Mouse (Mus musculus) adrenal gland (tissue): ENCODE results near the gene Vapb.

Experiments used
- intact Hi-C: fragments of 180-260 bp; cut with DNase I; formaldehyde crosslinking; loops from one replicate; pipeline ENCODE4 v1.15.1; 2025

Gene Vapb

GRCm38 (mm10) chr2:173784884-173785283 lies 47.6 kb downstream of the Vapb start:
- intact Hi-C loops = loop anchor here (10.0 kb wide), 1 partner anchor 200 kb away; no protein-coding TSS in a partner anchor

GRCm38 (mm10) chr2:173789945-173790804 lies 52.9 kb downstream of the Vapb start:
- intact Hi-C loops = loop anchor here (10.0 kb wide), 1 partner anchor 205 kb away; no protein-coding TSS in a partner anchor

DNA sequence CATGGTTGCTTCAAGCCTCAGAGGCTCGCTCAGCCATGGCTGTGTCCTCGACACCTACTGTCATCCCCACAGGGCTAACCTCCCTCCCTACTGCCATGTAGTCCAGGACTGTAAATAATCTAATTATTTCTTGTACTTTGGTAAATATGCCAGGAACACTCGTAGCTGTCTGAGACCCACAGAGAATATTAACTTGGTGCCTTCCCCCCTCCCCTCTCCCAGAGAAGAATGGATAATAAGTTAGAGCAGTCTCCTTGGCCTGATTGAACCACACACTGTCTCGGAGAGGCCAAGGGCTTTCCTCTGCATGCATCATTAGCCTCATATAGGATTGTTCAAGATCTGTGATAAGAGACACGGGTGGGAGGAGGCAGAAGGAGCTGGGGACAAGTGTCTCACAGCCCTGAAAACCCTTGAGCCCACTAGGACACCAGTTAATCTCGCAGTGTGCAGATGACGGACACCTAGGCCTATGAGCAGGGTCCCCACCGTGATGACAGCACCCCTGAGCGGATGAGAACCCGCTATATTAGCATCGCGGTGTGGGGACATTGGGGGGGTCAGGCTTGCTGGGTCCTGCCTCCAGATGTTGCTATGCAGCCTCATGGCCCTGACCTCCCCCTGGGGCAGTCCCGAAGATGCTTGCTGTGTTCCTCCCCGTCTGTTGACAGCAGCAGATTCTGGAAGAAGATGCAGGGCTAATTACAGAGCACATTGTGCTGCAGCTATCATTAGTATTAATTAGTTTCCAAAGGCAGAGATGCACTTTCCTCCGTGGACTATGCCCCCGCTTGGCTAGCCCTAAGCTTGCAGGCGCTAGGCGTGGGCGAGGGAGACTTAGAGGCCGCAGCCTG lies 54.8 kb downstream of the Vapb start:
- intact Hi-C loops = no loop called here

DNA sequence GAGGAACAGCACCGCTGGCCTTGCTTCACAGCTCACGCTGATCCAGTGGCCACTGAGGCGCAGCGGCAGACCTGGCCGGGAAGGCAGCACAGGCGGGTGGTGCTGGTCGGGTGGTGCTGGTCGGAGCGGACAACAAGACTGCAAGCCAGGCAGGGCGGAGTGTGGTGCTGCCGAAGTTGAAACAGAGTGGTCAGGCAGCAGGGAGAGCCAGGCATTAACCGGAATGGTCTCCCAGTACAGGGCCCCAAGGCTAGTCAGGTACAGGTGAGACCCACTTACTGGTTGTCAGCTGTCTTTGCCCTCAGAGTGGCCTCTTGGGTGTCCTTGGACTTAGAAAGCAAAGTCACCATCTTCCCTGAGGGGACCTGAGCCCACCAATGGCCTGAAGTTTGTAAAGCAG lies 56.7 kb downstream of the Vapb start:
- intact Hi-C loops = no loop called here

- intact Hi-C loops = no loop called here
These were observed 57.5 kb downstream of the Vapb start for GRCm38 (mm10) chr2:173794531-173795510.

GRCm38 (mm10) chr2:173795801-173796673 lies 58.7 kb downstream of the Vapb start:
- intact Hi-C loops = no loop called here

GRCm38 (mm10) chr2:173796674-173796963 lies 59.3 kb downstream of the Vapb start:
- intact Hi-C loops = no loop called here

GRCm38 (mm10) chr2:173799513-173799912 lies 62.2 kb downstream of the Vapb start:
- intact Hi-C loops = no loop called here

DNA sequence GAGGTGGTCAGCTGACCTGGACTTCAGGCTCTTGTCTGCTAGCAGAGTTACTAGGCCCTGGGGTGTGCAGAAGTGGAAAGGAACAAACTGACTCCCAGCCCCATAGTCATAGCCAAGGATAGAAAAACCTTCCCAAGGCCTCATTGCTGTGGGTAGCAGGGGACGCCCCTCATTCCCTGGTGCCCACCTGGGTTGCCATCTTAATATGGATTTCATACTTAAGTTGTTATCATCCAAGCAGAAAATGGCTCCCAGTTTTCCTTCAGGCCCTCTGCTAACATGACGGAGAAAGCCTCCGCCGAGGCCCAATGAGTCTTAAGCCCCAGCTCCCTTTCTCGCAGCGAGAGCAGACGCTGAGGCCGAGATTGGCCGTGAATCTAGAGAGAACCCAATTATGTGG lies 63.3 kb downstream of the Vapb start:
- intact Hi-C loops = no loop called here

- intact Hi-C loops = no loop called here
These were observed 64.1 kb downstream of the Vapb start for GRCm38 (mm10) chr2:173801405-173801876.

DNA sequence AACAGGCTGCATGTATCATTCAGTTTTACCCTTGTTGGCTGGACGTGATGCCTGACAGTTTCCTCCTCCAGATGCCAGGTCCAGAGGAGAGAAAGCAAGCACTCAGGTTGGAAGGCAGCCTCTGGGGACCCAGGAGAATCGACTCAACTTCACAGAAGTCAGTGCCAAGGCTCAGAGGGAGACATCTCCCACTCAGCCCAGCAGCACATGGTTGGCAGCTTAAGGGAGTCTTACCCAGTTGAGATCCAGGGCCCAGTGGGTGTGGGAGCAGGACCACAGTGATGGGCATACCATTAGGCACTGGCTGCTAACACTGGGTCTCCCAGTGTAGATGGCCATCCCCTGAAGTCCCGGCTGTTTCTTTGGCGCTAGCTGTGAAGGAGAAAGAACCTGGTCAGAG lies 64.9 kb downstream of the Vapb start:
- intact Hi-C loops = no loop called here

GRCm38 (mm10) chr2:173802956-173803355 lies 65.6 kb downstream of the Vapb start:
- intact Hi-C loops = no loop called here

- intact Hi-C loops = no loop called here
These were observed 66.5 kb downstream of the Vapb start for GRCm38 (mm10) chr2:173803827-173804226.

- intact Hi-C loops = no loop called here
These were observed 69.3 kb downstream of the Vapb start for GRCm38 (mm10) chr2:173806621-173807020.

DNA sequence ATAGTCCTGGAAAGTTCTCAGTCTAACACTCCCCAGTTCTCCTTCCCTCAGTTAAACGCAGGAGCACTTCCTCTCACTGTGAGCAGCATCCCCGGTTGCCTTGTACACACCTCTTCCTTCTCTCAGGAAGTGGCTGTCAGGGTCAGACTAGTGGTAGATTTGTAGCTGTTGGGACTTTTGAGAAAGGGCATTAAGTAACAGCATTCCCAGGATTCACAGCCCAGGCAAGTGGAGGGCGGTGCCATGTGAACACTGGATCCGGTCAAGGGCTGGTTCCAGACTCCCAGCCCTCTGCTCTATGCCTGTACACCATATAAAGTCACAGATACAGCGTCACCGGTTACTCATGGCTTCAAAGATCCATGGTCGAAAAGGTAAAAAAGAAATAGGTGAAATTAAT lies 71.6 kb downstream of the Vapb start:
- intact Hi-C loops = no loop called here

- intact Hi-C loops = no loop called here
These were observed 72.9 kb downstream of the Vapb start for GRCm38 (mm10) chr2:173810036-173810850.

DNA sequence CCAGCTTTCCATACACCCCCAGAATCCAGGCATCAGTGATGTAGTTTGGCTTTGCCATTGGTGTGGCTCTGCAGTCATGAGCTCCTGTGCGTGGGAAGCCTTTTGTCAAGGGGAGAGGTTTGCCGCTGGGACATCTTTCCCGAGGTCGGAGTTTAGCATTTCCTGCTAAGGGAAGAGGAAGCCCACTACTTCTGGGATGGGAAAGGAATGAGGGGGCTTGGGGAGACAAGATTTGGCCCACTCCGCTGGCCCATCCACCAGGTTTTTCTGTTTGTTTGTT lies 73.5 kb downstream of the Vapb start:
- intact Hi-C loops = no loop called here

- intact Hi-C loops = no loop called here
These were observed 74.5 kb downstream of the Vapb start for GRCm38 (mm10) chr2:173811850-173812249.

DNA sequence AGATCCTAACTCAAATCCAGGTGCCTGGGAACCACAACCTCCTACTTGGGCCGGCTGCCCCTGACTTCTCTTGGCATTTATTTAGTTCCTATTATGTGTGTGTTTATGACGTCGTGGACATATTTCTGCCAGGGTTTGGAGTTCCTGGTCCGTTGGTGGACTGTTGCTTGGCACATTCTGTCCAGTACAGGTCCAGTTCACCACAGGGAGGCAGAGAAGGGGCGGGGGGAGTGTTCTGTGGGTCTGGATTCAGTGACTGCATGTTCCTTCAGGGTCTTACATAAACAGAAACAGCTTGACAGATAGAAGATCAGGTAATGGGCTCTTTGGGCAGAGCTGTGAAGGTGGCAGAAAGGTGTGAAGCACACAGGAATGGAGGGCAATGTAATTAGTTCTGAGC lies 75.8 kb downstream of the Vapb start:
- intact Hi-C loops = no loop called here
